Mouse (Mus musculus) adrenal gland (tissue): ENCODE measurements around the gene Ski.

Experiments used
- intact Hi-C: fragments of 180-260 bp; cut with DNase I; formaldehyde crosslinking; loops from one replicate; pipeline ENCODE4 v1.15.1; 2025

Gene Ski

DNA sequence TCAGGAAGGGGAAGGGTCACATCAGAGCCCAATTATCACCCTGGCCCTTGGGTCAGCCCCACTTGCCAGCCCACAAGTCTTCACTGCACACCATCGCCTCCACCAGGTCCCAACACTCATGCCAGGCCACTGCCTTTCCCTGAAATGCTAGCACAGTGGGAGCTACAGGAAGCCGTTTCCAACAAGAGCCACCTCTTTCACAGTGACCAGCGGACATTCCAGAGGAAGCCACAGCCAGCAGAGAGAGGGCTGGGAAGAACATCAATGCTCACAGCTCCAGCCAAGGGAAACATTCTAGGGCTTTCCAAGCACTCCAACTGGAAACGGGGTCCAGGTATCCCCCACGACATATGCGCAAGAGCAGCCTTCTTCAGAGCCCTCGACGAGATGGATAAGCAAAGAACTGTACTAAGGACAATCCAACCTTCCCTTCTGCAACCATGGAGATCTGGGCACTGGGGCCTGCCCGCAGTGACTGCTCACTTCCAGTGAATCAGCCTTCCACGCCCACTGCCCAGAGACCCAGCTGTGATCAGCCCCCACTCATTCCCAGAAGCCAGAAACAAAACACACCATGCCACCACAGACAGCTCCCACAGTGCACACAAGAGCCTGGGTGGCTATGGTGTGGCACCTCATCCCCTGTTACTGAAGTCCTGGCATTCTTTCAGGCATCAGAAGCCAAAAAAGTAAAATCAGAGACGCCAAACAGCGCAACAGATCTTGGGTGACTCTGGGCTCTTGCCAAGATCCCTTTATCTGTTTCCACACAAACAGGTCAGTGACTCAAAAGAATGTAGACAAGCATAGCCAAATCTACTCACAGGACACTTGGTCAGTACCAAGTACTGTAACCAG, 6.4 kb downstream of the Ski start:
- intact Hi-C loops = loop anchor here (5.0 kb wide), 1 partner anchor 54 kb away; no protein-coding TSS in a partner anchor

DNA sequence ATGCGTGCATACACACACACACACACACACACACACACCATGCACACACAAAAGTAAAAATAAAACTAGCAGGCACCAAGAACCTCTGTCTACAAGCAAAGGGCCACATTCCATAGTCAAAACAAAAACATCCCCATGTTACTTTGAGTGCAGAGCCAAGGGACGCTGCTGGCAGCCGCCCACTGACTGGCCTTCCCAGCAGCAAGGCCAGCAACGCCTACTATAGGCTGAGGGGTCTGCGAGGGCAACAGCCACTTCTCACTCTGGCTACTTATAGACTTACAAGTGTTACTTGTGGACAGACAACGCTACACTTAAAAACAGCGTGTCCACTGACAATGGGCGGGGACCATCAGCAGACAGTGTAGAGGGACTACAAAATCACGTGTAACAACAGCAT, 7.2 kb downstream of the Ski start:
- intact Hi-C loops = loop anchor here (5.0 kb wide), 1 partner anchor 53 kb away; no protein-coding TSS in a partner anchor

DNA sequence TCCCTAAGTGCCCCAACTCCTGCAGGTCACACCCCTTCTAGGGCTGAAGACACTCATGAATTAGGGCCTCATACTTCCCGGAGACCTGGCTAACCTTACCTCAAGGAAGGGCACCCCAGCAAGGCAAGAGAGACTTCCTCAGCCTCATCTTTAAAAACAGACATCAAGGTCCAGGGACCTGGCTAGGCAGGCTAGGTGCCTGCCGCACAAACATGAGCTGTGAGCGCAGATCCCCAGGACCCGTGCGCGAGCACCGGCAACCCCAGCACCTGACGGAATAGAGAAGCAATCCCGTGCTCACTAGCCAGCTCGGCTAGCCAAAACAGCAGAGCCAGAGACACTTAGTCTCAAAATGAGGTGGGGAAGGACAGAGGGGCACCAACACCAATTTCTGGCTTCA, 7.6 kb downstream of the Ski start:
- intact Hi-C loops = loop anchor here (5.0 kb wide), 1 partner anchor 52 kb away; no protein-coding TSS in a partner anchor

DNA sequence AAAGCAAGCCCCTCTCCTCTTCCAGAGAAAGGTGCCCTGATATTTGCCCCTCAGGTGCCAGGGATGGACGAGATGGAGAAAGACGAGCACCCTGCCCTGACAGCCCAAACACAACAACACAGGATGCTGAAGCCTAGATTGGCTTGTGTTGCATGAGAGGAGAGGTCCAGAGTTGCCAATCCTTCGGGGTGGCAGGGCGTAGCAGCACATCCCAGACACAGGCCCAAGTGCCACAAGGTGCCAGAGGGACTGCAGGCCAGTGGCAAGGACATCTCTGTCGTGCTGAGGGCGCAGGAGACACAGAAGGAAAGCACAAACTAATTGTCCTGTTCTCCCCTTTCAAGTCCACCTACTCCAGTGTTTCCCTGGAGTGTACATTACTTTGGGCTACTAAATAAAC, 8.2 kb downstream of the Ski start:
- intact Hi-C loops = no loop called here

DNA sequence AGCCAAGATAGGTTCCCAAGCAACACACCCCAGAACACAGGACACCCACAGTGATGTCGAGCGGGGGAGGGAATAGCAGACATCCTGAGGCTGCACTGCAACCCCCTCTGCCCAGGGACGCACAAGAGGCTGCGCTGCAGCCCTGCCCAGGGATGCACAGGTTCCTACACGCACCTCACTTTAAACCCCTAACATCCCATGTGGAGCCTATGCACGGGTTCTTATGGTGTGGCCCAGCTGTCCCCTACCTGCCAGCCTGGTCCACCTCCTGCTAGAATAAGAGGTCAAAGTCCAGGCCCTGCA, 8.7 kb downstream of the Ski start:
- intact Hi-C loops = no loop called here

DNA sequence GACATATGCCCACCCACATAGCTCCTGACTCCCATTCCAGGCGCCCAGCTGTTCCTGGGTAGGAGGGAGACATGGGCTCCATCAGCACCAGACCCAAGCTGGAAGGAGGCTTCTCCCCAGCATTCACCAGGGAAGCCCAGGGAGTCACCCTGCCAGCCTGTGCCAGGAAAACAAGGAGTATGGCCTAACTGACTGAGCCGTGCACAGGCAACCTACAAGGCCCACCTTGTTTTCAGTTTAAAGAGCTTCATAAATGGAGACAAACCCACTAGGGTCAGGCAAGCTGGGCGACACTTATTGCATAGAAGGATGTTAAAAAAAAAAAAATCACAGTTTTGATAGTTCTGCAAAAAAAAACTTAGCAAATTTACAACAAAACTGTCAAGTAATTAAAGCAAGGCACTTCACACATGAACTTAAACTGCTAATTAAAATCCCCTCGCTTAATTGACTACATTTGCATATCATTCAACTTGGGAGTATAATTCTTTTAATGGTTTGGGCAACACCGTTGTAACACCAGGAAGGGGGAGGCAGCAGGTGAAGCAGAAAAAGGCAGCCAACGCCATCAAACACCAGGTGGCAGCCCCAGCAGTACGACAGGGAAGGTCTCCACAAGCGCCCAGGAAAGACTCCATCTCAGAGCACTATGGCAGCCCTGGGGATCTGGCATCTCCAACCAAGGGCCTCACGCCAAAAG, 9.2 kb downstream of the Ski start:
- intact Hi-C loops = no loop called here

DNA sequence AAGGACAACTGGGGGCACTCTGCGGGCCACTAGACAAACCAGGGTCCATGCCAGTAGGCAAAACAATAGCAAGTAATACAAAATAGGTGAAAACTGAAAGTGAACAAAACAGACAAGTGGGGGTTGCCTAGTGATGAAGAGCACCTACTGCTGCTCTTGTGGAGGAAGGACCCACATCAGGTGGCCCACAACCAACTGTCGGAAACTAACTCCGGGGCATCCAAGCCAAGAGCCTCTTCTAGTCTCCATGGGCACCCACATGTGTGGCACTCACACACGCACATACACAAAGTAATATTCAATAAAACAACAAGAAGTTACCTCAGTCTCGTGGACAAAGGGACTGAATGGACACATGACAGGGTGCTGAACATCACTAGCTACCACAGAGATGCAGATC, 12.9 kb downstream of the Ski start:
- intact Hi-C loops = no loop called here

DNA sequence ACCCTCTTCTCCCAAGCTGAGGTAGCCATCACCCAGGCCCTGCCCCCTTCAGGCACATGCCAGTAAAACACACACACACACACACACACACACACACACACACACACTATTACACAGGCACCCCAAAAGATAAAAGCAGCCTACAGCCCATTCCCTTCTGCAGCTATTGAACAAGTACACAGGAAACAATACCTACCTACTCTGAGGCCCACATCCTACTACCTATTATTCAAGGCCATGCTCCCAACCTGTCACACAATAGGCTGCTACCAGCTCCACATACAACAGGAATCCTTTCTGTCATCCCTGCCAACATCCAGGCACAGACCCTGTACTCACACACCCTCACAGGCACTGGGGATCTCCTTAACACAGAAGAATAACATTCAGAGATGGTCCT, 13.3 kb downstream of the Ski start:
- intact Hi-C loops = no loop called here

DNA sequence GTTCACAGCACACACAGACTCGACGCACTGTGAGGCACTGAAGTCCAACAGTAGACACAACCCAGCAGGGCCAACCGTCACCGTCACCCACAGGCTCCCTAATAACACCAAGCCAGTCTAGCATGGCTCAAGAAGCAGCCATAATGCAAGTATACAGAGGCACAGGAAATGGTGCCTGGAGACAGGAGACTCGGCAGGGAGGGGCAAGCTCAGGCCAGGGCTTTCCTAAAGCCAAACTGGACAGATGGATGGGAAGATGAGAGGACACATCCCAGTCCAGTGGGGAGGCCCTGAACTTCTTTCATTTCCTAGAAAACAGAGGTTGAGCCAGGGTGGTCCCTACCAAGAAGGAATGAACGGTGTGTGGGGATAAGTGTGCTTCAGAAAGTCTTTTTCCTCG, 13.8 kb downstream of the Ski start:
- intact Hi-C loops = no loop called here

DNA sequence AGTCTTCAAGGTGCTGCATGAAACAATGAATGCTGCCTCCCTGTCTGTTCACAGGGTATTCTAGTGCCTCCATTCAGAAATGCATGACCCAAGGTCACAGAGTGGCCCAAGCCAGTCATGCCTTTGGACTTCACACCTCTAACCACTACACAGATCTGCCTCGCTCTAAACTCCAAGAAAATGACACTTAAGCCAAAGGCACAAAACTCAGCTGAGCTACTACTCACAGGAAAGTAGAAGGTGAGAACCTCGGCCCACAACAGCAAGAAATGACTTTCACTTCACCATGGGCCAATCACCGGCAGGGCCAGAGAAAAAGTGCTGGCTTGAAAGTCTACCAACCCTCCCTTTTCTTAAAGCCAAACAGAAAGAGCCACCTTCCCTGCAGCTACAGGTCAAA, 14.6 kb downstream of the Ski start:
- intact Hi-C loops = no loop called here

DNA sequence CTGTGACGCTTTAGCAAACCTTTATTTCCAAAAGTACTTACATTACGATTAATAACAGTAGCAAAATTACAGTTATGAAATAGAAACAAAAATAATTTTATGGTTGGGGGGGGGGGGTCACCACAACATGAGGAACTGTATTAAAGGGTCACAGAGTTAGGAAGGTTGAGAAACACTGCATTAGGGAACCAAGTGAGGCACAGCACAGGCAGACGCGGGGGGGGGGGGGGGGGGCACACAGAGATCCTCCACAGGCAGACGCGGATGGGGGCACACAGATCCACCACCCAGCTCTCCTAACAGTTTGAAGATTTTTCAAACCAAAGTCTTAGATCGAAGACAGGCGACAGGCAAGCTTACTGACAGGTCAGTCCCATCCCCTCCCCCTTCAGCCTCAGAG, 15.9 kb downstream of the Ski start:
- intact Hi-C loops = no loop called here

DNA sequence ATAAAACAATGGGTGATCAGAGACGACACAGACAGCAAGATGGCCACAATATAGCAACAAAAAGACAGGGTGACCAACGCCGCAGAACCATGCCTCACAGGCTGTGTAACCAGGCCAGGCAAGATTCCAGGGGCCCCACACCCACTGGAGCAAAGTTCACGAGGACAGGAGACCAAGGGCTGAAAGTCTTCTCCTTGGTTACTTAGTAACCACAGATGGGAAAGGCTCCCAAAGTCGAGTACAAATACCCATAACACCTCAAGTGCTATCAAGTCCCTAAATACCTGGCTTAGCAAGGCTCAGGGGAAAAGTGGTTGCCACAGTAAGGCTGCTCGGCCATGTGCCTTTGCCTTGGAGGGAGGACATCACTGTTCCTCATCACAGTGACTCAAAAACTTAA, 16.5 kb downstream of the Ski start:
- intact Hi-C loops = no loop called here

DNA sequence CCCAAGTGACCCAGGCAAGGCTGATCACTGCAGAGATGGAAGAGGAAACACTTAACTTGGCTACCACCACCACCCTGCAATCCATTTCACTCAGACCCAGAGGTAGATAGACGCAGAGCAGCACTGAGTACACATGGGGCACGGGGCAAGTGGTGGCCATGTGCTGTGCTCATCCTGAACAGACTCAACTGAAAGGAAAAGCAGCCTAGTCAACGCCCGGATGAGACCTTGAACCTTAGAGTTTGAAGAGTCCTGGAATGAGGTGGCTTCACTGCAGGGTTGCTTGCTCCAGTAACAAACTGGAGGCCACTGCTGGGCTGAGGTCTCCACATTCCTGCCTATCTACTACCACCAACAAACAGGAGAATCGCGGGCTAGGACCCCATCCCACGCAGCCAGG, 20.6 kb downstream of the Ski start:
- intact Hi-C loops = loop anchor here (5.0 kb wide), 1 partner anchor 39 kb away; no protein-coding TSS in a partner anchor

DNA sequence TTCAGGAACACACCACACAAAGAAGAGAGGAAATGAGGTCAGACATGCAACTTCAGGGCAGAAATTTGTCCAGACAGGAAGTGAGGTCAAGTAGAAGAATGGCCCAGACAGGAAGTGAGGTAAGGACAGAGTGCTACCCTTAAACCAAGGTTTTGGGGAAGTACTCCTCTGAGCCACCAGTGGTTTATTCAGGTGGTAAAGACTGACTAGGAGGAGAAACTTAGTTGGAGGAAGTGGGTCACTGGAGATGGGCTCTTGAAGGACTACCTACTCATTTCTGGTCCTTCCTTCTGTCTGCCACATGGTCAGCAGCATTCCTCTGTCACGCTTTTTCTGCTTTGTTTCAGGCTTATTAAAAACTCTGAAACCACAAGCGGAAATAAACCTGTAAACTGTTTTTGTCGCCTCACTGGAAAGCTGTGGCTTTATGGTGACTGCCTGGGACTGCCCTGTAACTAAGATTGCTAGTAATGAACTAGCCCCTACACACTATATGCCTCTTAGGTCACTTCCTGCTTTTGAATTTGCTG, 21.5 kb downstream of the Ski start:
- intact Hi-C loops = loop anchor here (5.0 kb wide), 1 partner anchor 39 kb away; no protein-coding TSS in a partner anchor

DNA sequence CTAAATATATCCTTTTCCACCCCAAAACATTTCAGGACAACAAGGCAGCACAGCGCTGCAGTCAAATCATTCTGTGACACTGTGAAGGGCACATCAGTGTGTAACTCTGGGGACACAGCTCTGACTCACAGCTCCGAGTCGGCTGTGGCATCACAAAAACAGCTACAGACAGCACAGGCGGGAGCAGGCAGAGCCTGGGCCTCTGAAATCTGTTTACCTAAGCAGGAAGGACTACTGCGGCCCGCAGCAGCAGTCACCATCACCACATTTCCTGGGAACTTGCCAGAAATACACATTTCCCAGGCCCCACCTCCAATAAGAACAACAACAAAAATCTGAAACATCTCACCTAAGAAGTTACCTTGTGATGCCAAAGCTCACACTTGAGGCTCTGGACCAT, 24.7 kb downstream of the Ski start:
- intact Hi-C loops = no loop called here

DNA sequence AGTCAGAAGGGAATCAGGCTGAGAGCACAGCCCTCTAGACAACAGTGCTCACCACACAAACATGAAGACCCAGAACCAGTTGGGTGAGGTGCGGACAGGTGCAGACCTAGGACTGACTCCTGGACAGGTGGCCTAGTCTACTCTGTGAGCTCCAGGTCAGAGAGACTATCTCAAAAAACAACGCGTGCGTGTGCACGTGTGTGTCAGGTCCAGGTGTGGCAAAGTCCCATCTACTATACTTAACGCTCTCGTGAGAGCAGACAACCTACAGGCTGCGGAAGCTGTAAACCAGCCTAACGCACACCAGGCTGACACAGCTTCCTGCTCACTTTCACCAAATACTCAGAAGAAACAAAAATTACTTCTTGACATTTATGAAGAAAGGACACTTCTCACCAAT, 27.2 kb downstream of the Ski start:
- intact Hi-C loops = no loop called here

DNA sequence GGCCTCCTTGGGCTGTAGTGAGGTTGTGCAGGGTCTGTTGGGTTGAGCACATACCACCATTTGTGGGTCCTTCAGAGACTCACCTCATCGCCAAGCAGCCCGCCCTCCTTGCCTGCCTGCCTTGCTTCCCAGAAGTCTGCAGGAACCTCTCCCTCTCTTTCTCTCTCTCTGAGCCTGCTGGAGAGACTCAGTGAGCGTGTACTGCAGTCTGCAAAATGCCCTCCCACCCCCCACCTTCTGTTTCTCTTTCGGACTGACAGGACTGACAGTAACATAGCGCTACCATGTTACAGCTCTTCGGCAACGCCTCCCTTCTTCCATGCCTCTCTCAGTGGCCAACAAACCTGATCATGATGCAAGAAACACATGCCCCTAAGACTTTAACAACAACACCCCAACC, 32.1 kb downstream of the Ski start:
- intact Hi-C loops = no loop called here

DNA sequence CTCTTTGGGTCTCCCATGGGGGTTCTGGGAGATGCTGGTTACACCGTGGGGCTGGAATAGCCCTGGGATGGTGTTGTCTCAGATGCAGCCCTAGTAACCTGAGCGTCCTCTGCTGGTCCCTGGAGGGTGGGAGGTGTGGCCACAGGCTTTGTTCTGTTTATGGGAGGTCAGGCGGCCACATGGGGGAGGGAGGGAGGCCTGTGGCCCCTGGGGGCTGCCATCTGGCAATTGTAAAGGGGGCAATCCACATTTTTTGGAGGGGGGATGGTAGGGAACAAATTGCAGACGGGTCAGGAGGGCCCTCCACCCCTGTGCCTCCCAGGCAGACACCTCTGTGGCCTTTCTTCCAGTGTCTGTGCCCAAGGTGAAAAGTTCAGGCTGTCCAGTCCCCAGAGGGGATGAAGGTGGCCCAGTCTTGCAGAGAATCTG, 32.7 kb downstream of the Ski start:
- intact Hi-C loops = loop anchor here (5.0 kb wide), 1 partner anchor 33 kb away; the partner anchor contains the start of gene Ski

DNA sequence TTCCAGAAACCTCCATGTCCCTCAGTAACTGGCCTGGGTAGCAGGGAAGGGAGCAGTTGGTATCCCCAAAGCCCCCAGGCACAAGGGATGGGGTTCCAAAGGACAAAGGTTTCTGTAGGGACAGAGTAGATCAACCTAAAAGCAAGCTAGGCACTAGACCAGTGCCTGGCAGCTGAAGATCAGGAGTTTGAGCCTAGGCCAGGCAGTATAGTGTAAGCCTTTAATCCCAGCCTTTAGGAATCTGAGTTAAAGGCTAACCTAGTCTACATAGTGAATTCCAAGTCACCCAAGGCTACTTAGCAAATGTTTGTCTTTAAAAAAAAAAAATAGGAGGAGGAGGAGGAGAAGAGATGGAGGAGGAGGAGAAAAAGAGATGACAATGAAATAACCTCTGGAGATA, 33.6 kb downstream of the Ski start:
- intact Hi-C loops = loop anchor here (5.0 kb wide), 1 partner anchor 33 kb away; the partner anchor contains the start of gene Ski

DNA sequence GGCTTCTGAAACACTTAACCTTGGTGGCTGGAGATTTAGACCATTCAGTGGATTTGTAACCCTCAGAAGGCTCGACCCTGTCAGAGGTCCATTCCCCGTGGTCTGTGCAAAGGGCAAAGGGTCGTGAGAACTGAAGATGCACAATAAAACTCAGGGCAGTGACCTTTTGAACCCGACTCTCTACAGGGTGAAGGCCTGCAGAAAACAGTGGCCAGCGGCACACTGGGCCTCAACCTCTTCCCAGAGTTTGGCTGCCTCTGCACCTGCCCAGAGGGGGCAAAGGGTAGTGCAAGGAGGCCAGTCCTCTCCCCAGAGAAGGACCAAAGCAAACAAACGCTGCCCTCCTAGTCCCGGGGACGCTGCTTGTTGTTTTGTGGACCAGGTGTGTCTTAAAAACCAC, 34.1 kb downstream of the Ski start:
- intact Hi-C loops = loop anchor here (5.0 kb wide), 1 partner anchor 34 kb away; the partner anchor contains the start of gene Ski

DNA sequence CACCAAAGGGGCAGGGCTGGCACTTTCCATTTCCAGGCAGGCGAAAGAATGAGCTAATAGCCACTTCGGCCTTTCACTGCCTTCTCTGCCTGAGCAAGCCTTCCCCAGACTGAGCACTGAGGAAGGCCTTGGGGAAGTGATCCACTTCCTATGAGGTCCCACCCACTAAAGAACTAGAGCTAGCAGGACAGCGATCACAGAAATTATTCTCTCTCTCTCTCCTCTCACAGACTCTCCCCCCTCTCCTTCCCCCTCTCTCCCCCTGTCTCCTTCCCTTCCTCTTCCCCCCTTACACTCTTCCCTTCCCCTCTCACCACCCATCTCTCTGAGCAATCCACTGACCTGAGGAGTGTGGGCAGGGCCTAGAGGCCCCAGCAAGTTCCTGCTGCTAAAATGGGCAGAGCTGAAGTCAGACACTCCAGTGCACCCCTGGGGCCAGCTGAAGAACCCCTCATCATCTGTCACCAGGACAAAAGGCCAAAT, 35.2 kb downstream of the Ski start:
- intact Hi-C loops = loop anchor here (5.0 kb wide), 1 partner anchor 35 kb away; the partner anchor contains the start of gene Ski

DNA sequence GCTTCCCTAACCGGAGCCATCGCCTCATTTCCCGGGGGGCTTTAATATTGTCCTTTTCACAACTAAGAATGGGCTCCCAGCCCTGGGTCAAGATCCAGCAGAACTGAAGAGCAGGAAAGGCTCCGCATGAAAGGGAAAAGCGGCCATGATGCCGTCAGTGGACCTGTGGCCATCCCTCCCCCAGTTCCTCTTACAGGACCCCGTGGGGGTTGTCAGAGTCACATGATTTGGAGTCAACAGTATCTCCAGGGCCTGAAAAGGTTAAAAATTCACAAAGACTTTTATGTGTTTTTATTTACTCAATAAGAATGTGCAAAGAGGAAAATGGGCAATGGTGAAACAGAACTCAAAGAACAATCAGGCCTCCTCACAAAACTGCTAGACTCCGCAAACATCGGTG, 36.5 kb downstream of the Ski start:
- intact Hi-C loops = loop anchor here (5.0 kb wide), 1 partner anchor 36 kb away; the partner anchor contains the start of gene Ski
